Mouse (Mus musculus) heart, postnatal 0 days (tissue): ENCODE data around the gene Gm28374.

Experiments used
- CTCF ChIP-seq: IDR thresholded peaks from 2 replicates; pipeline ENCODE4 v1.5.1; 2016; ENCODE audit warnings: antibody characterized with exemption, control low read depth, low read depth
- EP300 ChIP-seq: IDR thresholded peaks from 2 replicates; pipeline ENCODE4 v1.6.1; 2016; ENCODE audit warnings: antibody characterized with exemption, low read depth

- TF ChIP-seq CTCF (no peak), EP300 (peak; percentile 68)
These were observed 45.8 kb upstream of the Gm28374 start, which contains the start of gene Snx15 for GRCm38 (mm10) chr19:6127760-6128341.
